Mouse (Mus musculus): Measurements from ENCODE around the gene Hes2.

Gene Hes2

DNA sequence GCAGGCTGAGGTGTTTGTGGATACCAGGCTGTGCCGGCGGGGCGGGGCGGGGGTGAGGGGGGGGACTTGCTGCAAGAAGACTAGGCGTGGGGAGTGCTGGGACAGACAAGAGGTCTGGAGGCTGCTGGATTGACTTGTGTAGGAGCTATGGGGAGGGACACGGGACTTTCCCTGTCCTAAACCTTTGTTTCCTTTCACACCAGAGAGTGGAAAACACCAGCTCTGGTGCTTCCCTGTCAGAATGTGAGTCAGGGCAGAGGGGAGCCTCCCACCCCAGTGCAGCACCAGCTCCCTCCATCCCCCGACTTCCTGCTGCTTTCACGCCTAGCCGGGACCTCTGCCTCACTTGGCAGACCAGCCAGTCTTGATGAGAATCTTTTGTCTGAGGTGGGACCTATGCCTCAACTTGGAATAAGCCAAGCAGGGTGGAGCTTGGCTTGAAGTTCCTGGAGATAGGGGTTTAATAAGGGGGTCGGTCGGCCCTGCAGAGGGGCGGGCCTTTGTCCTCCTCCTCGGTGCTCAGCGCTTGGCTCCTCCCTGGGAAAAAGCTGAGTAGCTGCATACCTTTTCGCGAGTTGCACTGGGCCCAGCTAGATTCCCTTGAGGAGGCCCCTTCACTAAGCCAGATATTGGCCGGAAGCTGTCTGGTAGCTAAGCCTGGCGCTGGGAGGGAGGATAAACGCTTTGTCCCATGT lies 27.0 kb downstream of the Hes2 start:
- DNase-seq (ENCODE audit: low read depth, low spot score), result no peak

DNA sequence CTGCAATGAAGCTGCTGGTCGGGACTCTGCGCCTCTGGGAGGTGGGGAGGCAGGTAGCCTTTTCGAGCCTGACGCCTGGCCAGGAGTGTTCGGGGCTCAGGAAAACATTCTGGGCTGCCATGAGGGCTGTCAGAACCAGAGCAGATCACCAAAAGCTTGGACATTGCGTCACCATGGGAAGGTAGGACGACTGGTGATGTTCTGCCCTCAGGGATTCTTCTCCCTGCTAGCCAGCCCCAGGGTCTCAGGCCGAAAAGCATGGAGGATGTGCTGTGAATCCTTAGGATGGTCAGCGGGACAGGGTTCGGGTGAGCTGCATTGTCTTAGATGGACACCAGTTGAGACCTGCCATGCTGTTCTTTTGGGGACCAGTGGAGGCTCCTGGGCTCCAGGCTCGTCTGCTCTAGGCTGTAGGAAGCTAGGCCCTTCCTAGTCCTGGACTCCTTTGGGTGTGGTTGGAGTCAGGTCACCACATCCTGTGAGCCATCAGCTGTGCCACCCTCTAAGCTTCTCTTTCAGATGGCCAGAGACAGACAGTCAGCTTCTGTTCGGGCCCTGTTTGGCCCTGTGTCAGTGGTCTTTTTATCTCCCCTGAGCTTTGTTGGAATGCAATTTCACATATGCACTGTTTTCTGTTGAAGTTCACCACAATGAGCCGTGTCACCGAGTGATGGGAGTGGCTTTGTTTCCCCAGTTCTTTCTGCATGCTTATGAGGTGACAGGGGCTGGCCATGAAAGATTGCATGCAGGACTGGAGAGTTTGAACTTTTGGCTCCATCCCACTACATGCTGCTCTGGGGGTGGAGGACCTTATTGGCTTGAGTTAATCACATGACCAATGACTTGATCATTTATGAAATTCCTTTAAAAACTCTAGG lies 27.8 kb downstream of the Hes2 start:
- no peak for DNase-seq (ENCODE audit: low read depth, low spot score)

DNA sequence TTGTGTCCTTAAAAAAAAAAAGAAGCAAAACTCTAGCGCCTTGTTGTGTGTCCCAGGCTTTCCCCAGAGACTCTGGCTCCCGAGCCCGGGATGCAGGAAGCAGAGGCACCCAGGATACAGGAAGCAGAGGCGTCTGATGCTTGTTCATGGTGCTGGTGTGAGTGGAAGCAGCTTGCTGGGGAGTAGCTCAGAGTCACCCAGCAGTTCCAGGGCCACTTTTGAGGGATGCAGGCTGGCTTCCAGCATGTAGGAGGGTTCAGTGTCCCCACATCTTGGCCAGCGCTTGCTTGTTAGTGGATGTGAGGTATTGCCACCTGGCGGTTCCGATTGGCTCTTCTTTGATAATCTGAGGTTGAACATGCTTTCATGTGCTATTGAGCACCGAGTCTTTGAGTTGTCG lies 28.5 kb downstream of the Hes2 start:
- no peak for DNase-seq (ENCODE audit: low read depth, low spot score)

DNA sequence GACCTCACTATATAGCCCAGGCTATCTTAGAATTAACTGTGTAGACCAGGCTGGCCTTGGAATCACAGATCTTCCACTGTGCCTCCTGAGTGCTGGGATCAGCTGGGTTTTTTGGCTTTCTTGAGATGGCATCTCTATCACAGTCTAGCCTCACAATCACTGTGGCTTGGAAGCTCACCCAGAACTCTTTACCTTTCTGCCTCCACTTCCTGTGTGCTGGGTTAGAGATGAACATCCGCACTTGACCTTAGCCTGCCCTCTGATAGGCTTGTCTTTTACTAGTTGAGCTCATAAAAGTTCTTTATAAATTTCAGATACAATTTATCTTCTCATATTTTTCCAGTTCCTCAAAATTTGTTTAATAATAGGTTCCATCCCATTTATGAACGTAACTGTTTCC lies 30.0 kb downstream of the Hes2 start:
- DNase-seq (ENCODE audit: low read depth, low spot score), result no peak

DNA sequence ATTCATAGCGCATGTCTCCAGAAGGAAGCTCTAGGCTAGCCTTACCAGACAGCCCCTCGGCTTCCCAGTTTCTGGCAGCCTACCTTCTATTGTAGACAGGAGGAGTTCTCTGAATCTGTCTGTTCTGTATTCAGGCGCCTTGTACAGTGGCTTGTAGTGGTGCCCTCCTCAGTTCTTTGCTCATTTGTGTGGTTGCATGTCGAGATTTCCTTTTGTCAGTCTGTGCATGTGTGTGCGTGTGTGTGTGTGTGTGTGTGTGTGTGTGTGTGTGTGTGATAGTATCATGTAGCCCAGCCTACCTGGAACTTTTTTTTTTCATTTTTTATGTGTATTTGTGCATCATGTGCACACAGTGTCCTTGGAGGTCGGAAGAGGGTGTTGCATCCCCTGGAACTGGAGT lies 30.4 kb downstream of the Hes2 start:
- DNase-seq (ENCODE audit: low read depth, low spot score), result no peak

DNA sequence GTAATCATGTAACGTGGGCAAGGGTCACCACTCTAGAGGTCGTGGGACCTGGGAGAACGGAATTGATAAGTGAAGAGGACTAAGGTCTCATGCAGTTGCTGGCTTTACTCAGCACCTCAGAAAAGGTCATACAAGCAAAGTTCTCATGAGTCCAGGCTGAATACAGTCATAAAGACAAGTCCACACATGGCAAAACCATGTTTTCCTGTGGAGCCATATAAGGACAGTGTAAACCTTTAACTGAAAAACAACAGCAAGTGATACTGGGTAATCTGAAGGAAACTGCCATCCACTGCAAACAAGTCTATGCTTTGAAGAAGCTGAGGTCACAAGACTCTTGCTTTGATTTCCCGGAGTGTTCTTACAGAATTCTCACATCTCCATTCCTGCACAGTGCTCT lies 31.0 kb downstream of the Hes2 start:
- DNase-seq (ENCODE audit: low read depth, low spot score), result no peak

DNA sequence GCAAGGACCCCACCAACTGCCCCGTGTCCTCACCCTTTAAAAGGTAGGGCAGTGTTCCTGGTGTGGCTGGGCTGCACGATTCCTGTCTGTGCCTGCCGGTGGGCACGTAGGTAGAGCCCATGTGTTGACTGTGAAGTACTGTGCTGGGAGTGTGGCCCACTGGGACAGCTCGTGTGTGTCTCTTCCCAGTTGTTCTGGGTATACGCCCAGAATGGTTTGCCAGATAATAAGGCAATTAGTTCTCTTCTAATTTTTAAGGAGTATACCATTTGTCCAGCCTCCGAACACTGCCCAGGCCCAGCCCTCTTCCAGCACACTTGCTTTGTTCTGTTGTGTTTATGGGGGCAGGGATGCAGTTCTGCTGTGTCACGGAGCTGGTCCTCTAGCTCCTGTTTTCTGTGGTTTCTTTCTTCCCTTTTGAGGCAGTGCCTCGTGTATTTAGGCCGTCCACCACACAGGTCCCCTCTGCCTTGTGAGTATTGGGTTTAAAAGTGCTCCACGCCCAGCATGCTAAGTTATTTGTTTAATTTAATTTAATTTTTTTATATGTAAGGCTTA lies 31.5 kb downstream of the Hes2 start:
- no peak for DNase-seq (ENCODE audit: low read depth, low spot score)

DNA sequence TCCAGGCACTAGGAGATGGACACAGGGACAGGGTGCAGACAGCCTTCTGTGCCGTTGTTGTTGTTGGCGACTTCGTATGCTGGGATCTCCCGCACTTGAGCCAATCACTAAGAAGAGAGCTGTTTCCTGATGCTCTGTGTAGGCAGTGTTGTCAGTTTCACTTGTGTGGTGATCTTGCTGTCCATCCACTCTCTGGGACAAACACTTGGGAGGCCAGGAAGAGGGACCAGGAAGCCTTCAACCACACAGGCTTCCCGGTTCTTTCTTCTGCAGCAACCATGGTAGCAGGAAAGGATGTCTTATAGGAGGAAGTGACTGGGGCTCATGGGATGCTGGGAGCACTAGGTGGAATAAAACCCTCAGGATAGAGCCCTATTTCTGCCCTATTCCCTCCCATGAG lies 32.0 kb downstream of the Hes2 start:
- DNase-seq (ENCODE audit: low read depth, low spot score), result no peak

DNA sequence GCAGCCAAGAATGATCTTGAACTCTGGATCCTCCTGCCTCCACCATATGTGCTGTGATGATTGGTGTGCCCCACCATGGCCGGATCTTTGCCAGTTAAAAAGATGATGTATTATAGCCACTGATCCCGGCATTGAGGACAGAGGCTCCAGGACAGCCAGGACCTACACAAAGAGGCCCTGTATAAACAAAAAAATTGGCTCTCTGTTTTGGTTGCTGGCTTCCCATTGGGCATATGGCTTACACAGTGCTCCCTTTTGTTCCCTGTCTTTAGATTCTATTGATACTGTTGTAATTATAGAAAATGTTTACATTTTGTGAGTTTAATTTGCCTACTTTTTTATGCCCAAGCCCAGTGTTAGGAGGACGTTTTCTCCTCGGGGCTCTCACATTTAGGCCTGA lies 33.9 kb downstream of the Hes2 start:
- no peak for DNase-seq (ENCODE audit: low read depth, low spot score)

DNA sequence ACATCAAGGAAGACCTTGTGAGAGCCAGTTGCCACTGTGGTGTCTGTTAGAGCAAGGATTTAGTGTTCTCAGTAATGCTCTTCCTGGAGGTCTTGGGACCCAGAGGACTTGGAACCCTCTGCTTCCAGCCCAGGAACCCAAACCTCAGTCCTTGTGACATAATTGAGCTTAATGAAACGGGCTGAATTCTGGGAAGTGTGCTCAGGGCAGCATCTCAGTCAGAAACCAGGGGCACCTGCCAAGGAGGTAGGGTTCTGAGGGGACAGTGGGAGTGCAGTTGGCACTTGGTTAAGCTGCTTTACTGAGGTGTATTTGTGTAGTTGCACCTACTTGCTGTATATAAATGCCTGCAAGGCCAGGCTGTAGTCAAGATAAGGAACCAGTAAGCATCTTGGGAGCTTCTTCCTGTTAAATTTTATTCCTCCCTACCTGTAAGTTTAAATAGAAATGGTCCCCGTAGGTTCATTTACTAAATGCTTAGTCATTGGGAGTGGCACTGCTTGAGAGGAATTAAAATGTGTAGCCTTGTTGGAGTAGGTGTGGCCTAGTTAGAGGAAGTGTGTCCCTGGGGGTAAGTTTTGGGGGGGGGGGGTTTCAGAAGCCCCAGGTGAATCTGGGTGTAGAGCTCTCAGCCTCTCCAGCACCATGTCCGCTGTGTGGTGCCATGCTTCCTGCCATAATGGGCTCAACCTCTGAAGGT lies 36.0 kb downstream of the Hes2 start:
- DNase-seq (ENCODE audit: low read depth, low spot score), result peak; percentile 31

DNA sequence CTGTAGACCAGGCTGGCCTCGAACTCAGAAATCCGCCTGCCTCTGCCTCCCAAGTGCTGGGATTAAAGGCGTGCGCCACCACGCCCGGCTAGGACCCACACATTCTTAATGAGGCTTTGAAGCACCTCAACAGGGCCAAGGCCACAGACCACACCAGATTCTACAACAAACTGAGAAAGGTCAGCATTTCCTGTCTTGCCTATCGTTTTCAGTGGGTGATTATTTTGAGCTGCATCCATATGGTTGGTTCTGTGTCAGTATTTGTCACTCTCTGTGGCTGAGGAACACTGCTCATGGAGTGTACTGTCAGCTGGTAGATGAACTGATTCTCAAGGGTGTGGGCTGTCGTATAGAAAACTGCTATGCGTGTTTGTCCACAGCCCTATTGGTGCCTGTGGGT lies 37.6 kb downstream of the Hes2 start:
- no peak for DNase-seq (ENCODE audit: low read depth, low spot score)

DNA sequence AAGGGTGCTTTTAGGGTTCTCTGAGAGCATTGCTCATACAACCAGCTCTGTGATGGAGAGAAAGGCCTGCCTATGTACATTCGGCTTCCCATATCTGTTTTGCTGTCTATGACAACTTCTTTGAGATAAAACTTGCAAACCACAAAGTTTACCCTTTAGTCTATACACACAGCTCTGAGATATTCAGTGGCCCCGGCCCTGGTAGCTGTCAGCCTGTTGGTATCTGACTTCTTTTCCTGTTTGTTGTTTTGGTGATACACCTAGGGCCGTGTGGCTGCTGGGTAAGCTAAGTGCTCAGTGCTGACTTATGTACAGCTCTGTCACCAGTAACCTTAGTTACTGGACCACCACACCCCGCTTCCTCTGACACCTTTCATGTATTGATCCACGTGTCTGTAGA lies 38.9 kb downstream of the Hes2 start:
- DNase-seq (ENCODE audit: low read depth, low spot score), result no peak

DNA sequence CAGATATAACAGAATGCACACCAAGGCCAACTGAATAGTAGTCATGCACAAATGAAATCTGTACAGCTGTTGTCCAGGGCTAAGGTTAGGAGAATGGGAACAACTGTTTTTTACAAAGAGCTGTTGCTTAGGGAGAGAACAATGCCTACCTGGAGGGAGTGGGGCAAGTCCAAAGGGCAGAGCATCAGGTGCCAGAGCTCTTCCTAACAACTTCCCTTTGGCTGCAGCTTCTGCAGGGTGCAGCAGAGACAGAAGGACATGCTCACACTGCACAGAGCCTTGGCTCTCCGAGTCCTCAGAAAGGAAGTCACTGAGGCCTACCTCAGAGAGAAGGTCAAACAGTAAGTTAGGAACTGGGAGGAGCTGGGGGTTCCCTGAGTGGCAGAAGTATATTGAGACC lies 41.0 kb downstream of the Hes2 start:
- no peak for DNase-seq (ENCODE audit: low read depth, low spot score)

DNA sequence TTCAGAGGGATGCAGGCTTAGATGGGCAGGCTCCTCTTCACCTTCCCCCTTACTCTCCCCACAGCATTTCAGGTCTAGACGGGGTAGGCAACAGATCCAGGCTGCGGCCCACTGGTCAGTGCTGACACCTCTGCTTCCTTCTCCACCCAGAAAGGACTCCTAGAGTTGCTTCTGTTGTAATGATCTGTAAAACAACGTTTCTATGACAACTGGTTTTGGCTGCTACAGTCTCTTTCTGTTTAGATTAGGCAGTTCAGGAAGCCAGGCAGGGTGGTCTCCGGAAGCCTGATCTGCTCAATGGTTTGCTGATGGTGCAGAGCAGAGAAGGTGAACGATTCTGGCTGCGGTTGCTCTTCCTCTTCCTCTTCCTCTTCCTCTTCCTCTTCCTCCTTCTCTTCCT lies 42.8 kb downstream of the Hes2 start:
- no peak for DNase-seq (ENCODE audit: low read depth, low spot score)

DNA sequence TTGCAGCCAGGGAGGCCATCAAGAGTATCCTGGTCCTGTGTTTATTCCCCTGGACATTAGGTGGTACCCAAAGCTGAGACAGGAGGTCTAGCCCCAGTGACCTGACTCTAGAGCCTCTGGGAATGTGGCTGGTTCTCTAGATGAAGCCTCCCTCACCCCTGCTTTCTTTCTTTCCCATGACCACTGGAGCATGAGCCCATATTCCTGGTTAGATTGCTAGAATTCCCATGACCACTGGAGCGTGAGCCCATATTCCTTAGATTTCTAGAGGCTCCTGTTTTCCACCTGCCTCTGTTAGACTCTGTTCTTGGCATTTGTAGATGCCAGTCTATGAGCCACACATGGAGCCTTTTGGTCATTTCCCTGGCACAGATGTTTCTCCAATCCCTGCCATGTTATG lies 43.8 kb downstream of the Hes2 start:
- no peak for DNase-seq (ENCODE audit: low read depth, low spot score)

DNA sequence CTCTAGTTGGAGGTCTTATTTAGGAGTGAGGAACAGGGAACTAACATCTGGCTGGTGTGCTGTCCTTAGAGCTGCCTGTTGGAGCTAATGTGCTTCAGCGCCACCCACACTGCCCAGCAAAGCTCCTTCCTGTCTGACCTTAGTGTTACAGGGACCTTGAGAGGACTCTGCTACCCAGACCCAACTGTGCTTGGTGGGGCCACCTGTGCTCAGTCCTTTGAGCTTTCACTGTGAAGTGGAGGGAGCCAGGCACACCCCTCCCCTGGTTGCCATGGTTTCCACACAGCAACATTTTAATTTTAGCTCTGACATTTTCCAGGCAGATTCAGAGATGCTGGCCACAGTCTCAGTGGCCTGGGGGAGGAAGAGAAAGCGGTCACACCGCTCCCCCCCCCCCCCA lies 44.2 kb downstream of the Hes2 start:
- DNase-seq (ENCODE audit: low read depth, low spot score), result peak; percentile 55

DNA sequence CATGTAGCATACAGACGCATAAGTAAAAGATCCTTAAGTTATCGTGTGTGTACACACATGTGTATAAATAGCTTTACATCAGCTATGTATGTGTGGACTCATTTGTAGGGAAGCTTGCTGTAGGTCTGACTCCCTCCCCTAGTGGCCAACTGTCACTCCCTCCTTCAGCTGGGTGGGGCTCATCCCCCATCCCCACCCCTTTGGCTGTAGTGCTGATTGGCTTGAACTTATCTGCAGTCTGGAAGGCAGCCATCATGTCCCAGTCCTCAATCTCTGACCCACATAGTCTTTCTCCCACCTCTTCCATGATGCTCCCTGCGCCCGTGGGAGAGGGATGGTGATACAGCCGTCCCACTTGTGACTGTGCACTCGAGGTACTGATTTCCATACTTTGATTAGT lies 46.0 kb downstream of the Hes2 start:
- no peak for DNase-seq (ENCODE audit: low read depth, low spot score)

DNA sequence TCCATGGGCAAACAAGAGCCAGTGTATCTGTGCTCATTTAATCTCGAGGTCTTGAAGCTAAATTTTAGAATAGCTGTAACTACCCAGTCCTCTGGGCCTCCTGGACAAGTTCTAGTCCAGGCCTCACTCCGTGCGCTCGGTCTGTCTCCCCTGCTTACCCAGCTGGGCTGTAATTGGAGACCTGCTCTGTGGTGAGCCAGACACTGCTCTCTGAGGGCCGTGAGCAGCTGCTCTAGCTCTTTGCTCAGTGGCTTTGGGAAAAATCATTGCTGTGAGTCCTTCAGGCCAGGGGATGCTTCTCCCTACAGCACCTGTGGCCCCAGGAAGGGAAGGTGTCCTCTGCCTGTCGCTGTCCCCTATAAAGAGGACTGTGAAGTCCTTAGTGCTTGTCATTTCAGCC lies 47.5 kb downstream of the Hes2 start:
- DNase-seq (ENCODE audit: low read depth, low spot score), result no peak

DNA sequence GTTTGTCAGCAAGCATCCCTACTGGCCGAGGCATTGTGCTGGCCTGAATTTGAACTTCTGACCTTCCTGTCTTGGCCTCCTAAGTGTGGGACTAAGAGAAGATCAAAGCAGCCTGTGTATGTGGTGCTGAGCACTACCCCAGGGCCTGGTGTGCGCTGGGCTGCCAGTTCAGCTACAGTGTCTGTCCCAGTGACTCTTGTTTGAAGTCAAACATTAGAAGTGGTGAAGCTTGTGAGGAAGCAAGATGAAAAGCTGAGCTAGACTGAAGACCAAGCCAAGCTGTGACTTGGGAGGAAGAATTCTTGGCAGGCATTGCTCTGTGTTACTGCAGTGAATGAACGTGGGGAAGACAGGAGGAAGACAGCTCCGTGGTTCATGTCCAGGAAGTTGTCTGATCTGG lies 51.0 kb downstream of the Hes2 start:
- no peak for DNase-seq (ENCODE audit: low read depth, low spot score)
